Mouse (Mus musculus): Measurements from ENCODE around the gene Clp1.

Gene Clp1

GRCm38 (mm10) chr2:84727172-84727858 lies at the start of gene Clp1:
Clp1 (minus strand) TSS chr2:84727350.
- DNase-seq (ENCODE audit: low read depth, low spot score), result peak; percentile 100

DNA sequence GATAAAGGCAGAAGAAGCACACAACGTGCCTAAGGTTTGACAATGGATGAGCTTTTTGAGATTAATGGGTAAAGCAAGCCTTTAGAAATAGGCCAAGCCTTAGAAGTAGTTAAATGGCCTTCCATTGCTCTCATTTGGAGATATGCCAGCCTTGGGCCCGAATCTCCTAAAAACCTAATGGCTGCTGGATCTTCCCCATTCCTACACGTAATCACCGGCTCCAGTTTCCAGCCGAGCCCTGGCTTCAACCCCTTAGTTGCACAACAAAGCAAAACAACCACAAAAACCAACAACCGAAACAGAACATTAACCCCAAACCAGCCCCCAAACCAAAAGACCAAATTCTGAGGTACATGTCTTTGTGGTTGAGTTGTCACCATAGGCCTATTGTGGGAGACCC lies 48.5 kb upstream of the Clp1 start:
- no peak for DNase-seq (ENCODE audit: low read depth, low spot score)

DNA sequence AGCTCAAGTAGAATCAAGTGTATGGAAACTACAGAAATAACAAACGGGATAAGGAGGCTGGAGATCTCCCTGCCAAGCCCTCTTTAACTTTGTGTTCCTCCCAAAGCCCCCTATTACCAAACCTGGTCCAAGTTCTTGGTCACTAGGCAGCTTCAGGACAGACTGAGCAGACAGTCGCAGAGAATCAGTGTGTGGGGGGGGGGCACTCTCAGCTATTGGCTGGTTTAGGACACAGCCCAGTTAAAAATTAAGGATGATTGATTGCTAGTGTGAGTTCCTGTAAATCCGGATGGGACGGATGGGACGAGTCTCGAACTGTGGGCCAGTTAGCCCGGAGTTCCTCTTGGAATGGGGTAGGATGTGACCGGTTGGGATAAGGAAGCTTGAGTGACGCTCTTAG lies 48.1 kb upstream of the Clp1 start, which contains the start of gene Serping1:
Gene Serping1, minus strand, starts transcription at position 204 of the 400 bp plus-strand sequence.
- no peak for DNase-seq (ENCODE audit: low read depth, low spot score)

- peak; percentile 95 for DNase-seq (ENCODE audit: low read depth, low spot score)
Measured at GRCm38 (mm10) chr2:84774751-84775150, 47.6 kb upstream of the Clp1 start.

DNA sequence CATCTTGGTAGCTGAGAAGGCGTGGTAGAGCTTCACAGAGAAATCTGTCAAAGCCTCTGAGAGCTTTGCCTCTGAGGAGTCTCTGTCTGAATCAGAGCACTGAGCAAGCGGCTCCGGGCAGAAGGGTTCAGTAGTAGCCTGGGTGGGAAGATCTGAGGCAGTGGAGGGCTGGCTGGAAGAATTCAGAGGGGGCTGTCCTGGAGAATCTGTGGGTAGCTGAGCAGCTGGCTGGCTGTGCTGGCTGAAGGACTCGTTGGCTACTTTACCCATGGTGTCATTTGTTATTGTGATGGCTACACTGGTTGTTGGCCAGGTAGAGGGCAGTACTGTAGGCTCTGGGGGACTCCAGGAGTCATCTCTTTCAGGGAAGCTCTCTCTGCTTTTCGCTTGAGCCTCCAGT lies 46.0 kb upstream of the Clp1 start:
- DNase-seq (ENCODE audit: low read depth, low spot score), result no peak

GRCm38 (mm10) chr2:84772454-84772853 lies 45.3 kb upstream of the Clp1 start:
- DNase-seq (ENCODE audit: low read depth, low spot score), result no peak

DNA sequence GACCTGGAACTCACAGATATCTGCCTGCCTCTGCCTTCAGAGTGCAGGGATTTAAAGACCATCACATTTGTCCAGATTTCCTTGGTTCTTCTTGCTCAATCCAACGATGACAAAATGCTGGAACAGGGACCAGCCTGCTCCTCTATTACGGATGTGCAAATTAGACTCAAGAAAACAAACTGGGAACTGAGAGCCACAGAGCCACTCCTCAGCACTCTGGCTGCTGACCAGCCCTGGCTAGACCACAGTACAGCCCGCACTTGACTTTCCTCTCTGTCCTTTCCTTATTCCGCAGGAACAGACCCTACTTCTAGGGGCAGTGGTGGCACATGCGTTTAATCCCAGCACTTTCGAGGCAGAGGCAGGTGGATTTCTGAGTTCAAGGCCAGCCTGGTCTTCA lies 43.4 kb upstream of the Clp1 start:
- no peak for DNase-seq (ENCODE audit: low read depth, low spot score)

GRCm38 (mm10) chr2:84762818-84763217 lies 35.7 kb upstream of the Clp1 start:
- no peak for DNase-seq (ENCODE audit: low read depth, low spot score)

DNA sequence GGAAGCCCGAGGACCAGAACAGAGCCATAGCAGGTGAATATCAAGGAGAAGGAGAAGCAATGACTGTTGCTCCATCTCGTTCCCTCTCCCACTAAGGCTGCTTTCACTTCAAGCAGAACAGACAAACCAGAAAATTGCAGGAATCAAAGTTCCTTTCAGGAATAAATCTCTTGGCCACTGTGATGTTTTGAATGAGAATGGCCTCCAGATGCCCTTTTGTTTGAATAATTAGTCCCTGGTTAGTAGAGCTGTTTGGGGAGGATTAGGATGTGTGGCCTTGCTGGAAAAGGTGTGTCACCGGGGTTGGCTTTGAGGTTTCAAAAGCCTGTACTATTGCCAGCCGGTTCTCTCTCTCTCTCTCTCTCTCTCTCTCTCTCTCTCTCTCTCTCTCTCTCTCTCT lies 35.1 kb upstream of the Clp1 start:
- peak; percentile 85 for DNase-seq (ENCODE audit: low read depth, low spot score)

DNA sequence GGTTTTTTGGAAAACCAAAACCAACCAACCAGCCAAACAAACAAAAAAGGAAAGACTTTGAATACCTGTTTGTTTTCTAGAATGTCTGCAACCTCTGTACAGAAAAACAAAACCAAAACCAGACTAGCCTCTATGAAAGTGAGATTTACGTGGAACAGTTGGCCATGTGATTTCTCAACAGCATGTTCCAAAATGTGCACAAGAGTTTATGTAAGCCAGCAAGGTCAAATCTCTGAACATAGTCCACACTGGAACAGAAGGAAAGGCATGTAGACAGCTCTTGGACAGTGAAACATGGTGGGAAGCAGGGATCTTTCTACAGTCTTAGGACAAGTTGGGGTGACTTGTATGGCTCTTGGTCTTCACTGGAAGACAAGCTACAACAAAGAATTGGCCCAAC lies 34.7 kb upstream of the Clp1 start:
- no peak for DNase-seq (ENCODE audit: low read depth, low spot score)

GRCm38 (mm10) chr2:84761309-84761708 lies 34.2 kb upstream of the Clp1 start:
- no peak for DNase-seq (ENCODE audit: low read depth, low spot score)

GRCm38 (mm10) chr2:84760777-84761176 lies 33.6 kb upstream of the Clp1 start:
- no peak for DNase-seq (ENCODE audit: low read depth, low spot score)

GRCm38 (mm10) chr2:84758542-84759127 lies 31.5 kb upstream of the Clp1 start:
- peak; percentile 65 for DNase-seq (ENCODE audit: low read depth, low spot score)

DNA sequence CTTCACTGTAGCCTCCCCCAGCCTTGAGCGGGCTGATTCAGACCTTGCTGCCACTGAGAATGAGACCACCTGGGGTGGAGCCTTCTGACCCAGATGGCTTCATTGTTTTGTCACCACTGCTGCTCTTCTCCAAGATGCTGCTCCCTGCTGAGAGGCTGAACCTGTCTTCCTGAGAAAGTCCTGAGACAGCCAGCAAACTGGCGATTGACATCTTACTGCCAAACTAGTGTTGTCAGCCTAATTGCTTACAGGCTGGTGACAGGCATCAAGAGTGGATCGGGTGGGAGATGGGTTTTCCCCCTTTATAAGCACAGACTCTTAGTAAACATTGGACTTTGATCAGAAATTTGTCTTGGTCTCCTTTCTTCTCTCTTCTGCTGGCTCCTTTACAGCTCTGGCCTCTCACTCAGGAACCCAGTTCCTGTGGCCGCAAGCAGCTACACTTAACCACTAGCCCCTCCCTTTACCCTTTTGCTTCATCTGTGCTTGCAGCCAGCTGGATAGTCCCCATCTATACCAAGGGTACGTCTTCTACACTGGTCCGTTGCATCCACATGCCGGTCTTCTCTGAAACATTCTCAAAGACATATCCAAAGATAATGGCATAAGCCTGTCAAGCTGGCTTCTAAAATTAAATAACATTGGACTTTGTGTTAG lies 30.0 kb upstream of the Clp1 start:
- DNase-seq (ENCODE audit: low read depth, low spot score), result peak; percentile 71

GRCm38 (mm10) chr2:84756245-84756644 lies 29.1 kb upstream of the Clp1 start:
- DNase-seq (ENCODE audit: low read depth, low spot score), result no peak

DNA sequence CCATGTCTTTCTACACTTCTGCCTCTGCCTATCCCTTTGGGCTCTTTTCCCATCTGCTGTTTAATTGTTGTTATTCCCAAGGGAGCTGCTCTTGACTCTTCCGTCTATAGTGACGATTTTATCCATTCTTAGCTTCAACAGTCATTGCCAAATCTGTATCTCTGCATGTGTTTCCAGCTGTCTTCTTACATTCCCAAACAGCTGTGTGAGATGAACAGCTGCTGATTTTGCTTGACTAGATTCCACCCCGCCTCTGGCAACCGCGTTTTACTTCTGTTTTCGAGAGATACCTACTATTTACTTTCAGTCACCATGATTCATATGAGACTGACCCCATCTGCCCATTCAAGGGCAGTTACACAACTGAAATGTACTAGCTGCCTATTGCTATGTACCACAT lies 23.0 kb upstream of the Clp1 start:
- no peak for DNase-seq (ENCODE audit: low read depth, low spot score)

DNA sequence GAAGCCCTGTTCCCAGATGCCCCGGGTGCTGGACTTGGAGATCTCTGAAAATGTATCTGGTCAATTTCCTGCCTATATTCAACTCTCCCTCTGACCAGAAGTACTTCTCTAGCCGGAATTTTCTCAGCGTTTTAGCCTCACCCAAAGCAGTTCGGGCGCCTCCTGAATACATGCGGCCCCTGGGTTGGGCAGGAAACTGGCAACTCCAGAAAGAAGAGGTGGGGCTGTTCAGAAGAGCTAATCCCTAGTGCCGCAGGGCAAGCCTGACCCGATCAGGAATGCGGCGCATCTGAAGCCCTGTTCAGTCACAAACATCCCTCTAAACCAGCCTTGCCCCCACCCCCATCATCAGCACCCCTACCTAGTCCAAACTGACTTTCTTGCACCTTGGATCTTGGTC lies 17.0 kb upstream of the Clp1 start:
- DNase-seq (ENCODE audit: low read depth, low spot score), result peak; percentile 94

GRCm38 (mm10) chr2:84743561-84743960 lies 16.4 kb upstream of the Clp1 start, which contains the start of gene Gm19426:
Gm19426 (minus strand) TSS chr2:84743655.
- peak; percentile 98 for DNase-seq (ENCODE audit: low read depth, low spot score)

DNA sequence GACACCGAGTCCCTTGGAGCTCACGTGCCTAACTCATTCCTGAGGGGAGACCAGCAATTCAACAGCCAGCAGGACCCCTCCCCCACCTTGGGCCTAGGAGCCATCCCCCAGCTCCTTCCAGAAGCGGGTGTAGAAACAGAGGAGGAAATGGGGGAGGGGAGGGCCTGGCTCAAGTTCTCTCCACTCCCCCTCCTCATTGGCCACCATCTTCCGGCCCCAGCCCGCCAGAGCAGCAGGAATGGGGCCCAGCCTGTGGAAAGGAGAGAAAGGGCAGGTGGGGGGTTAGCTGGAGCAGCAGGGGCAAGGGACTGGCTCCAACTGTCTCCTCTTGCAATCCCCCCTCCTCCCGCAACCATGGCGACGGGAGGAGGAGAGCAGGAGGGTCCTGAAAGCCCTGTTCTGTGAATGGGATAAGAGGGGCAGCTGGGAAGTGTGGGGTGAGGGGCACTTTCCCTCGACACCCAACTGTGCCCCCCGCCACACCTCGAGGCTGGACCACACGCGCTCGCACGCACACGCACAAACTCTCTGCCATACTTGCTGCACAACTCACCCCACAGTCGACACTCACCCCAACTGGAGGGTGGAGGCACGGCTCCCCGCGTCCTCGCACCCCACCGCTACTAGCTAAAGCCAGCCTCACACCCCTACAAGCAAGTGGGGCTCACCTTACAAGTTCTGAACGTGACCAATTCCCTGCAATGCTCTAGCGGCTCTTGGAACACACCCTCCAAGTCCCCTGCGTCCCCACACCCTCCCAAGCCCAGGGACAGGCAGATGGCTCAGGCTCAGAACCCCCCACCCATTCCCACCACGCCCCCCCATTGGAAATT lies 15.5 kb upstream of the Clp1 start:
- peak; percentile 98 for DNase-seq (ENCODE audit: low read depth, low spot score)

DNA sequence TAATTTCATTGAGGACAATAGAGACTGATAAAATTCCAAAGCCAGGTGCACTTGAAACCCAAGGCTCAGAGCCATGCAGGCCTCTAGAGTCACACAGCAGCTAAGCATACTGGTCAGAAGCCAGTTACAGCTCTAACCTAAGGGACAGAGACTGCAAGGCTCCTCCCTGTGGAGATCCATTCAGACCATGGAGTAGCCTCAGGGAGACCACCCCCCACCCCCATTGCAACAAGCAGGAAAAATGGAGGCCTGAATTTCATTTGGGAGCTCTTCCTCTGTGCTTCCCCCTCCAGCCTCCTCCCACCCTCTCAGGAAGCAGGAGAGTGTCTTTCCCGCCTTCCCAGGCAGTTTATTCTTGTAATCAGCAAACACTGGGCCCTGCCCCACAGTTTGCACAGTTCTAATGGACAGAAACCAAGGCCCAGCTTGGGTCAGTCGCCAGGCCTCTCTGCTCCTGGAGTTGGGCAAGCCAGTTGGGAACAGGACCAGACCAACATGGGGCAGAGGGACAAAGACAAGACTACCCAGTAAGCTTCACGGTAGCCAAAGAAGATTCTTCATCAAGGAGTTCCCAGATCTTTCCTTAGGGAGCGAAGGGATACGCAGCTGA lies 14.8 kb upstream of the Clp1 start:
- DNase-seq (ENCODE audit: low read depth, low spot score), result peak; percentile 75

DNA sequence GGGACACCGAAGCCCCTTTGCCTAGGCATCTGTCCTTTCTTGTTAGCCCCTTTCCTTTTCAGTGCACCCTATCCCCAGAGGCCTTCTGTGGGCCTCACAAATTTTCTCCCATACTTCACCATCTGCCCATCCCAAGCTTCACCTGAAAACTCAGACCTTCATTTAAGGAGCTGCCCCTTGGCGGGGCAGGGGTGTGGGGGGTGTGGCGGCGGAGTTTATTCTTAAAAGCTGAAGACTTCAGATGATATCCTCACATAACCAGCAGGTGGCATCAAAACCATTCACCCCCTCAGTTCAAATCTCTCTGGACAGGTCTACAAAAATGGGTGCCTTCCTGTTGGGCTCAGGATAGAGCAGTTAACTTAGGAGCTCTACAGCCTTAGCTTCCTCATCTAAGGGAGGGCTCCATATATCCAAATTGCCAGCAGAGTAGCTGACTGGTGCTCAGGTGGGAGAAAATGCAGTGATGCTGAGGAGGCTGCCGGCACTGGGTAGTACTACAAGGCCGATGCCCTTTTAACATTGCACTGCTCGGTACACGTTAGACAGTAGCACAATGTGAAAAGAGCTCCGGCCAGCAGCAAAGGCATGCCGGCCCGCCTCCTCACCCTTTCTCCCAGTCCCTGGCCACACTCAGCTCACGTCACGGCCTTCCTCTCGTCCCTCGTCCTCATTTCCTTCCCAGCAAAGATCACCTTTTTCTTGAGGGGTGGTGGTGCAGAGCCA lies 13.6 kb upstream of the Clp1 start:
- DNase-seq (ENCODE audit: low read depth, low spot score), result peak; percentile 79

All from ZHBTc4 (cell line).